Mouse (Mus musculus): ENCODE results near the gene Bpifb5. TPM values are rescaled to one million over a fixed set of nuclear protein-coding genes. Genes with fewer than 3 reads are reported as not detected.

Gene Bpifb5
- total and polyA plus RNA-seq, 3 experiments, result 0.11 TPM; not detected in 2

DNA sequence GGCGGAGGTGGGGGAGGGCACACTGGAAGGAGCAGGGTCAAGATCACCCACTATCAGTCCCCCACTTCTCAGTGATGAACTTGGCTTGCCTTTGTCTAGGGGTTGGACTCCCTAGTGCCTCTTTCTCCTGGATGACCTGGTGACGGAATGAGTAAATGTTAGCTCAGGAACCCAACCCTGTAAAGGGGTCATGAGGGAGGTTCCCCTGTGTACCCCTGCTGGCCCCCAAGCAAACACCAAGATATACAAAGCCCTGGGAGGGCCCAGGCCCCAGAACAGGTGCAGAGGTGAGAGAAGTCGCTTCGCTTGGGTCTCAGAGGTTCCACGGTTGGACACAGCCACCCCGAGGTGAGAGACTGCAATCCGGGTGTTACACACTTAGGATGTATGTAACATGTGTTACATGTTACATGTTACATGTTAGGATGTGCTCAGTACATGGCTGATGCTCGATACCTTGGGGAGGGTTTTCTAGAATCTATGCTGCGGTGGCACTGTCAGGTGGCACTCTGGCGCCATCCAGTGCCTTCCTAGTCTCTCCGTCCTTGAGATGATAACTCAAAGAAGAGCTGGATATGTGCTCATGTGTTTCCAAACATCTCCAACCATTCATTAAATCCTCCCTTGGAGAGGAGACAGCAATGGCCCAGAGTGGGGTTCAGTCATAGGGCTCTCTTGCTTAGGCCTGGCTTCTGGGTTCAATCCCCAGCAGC is 32.8 kb upstream of the Bpifb5 start, which contains the start of gene Bpifb1:
Bpifb1 (plus strand) TSS at position 273 of the 713 bp plus-strand sequence.
- ATAC-seq (ENCODE audit: extremely low read depth, insufficient number of reproducible peaks, low FRiP score, poor library complexity, severe bottlenecking), result no peak
- Histone ChIP-seq H3K27me3 (ENCODE audit: insufficient read depth, low read length) (peaks cover 9% of the 10 kb centered on the region; the same call in 1 of the 2 replicates), H3K36me3 (replicated peaks) (no peaks in the 10 kb centered on the region), H3K4me3 (ENCODE audit: low read depth, low read length) (no peak within 1 kb of the TSS), H3K9me3 (replicated peaks) (no peaks in the 10 kb centered on the region), H3K4me1 (ENCODE audit: insufficient read depth, low read depth, low read length) (no peaks in the 10 kb centered on the region)
- TF ChIP-seq GATA2 (IDR thresholded peaks at IDR 0.05; ENCODE audit: borderline replicate concordance, low read depth, low read length) (no peak), CTCF (IDR thresholded peaks at IDR 0.05; ENCODE audit: low read depth, low read length) (no peak), TAL1 (conservative IDR thresholded peaks at IDR 0.05; ENCODE audit: low read depth, low read length) (no peak), POLR2AphosphoS5 (IDR thresholded peaks at IDR 0.05; ENCODE audit: insufficient replicate concordance, low read depth, low read length) (no peak), GATA1 (IDR thresholded peaks at IDR 0.05; ENCODE audit: borderline replicate concordance, low read length) (no peak)
- no peak for DNase-seq (ENCODE audit: low spot score)

DNA sequence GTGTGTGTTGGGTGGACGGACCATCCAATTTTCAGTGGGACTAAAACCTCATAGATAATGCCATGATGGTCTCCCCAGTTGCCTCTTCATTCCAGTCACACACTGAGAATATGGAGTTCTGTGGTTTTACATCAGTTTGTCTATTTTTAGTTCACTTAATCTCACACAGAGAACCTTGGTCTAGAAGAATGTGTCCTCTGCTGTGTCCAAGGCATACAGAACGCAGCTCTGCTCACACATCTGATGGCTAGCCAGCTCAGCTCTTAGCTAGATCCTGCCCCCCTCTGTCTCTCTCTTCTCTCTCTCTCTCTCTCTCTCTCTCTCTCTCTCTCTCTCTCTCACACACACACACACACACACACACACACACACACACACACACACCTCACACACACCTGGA is 31.4 kb upstream of the Bpifb5 start:
- Histone ChIP-seq H3K4me1 (ENCODE audit: insufficient read depth, low read depth, low read length) (no peaks in the 10 kb centered on the region), H3K36me3 (replicated peaks) (no peaks in the 10 kb centered on the region), H3K4me3 (ENCODE audit: low read depth, low read length) (no peak overlapping the region), H3K9me3 (replicated peaks) (no peaks in the 10 kb centered on the region), H3K27me3 (ENCODE audit: insufficient read depth, low read length) (peaks cover 11% of the 10 kb centered on the region; the same call in 1 of the 2 replicates)
- ATAC-seq (ENCODE audit: extremely low read depth, insufficient number of reproducible peaks, low FRiP score, poor library complexity, severe bottlenecking) (no peak), DNase-seq (ENCODE audit: low spot score) (no peak)
- TF ChIP-seq CTCF (IDR thresholded peaks at IDR 0.05; ENCODE audit: low read depth, low read length) (no peak), GATA1 (IDR thresholded peaks at IDR 0.05; ENCODE audit: borderline replicate concordance, low read length) (no peak), POLR2AphosphoS5 (IDR thresholded peaks at IDR 0.05; ENCODE audit: insufficient replicate concordance, low read depth, low read length) (no peak), GATA2 (IDR thresholded peaks at IDR 0.05; ENCODE audit: borderline replicate concordance, low read depth, low read length) (no peak), TAL1 (conservative IDR thresholded peaks at IDR 0.05; ENCODE audit: low read depth, low read length) (no peak)

DNA sequence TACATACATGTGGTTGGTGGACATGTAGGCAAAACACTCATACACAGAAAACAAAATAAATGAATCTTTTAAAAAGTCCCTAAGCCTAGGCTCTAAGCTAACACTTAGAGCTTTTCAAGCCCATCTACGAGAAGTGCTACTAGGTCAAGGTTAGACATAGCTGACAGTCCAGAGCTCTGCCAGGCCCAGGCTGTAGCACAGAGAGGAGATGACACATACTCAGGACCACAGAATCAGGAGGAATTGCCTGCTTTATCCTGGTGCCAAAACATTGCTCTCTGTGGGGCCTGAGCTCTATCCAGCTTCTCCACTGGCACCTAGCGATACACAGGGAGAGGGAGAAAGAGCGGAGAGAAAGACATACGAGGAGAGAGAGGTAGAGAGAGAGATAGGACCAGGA is 30.5 kb upstream of the Bpifb5 start:
- no peaks in the 10 kb centered on the region for H3K9me3 ChIP-seq (replicated peaks)
- H3K36me3 ChIP-seq (replicated peaks), result no peaks in the 10 kb centered on the region
- ATAC-seq (ENCODE audit: extremely low read depth, insufficient number of reproducible peaks, low FRiP score, poor library complexity, severe bottlenecking), result no peak
- no peak for DNase-seq (ENCODE audit: low spot score)
- H3K4me3 ChIP-seq (ENCODE audit: low read depth, low read length), result no peak overlapping the region
- H3K4me1 ChIP-seq (ENCODE audit: insufficient read depth, low read depth, low read length), result no peaks in the 10 kb centered on the region
- peaks cover 14% of the 10 kb centered on the region; the same call in 1 of the 2 replicates for H3K27me3 ChIP-seq (ENCODE audit: insufficient read depth, low read length)
- TF ChIP-seq GATA2 (IDR thresholded peaks at IDR 0.05; ENCODE audit: borderline replicate concordance, low read depth, low read length) (no peak), POLR2AphosphoS5 (IDR thresholded peaks at IDR 0.05; ENCODE audit: insufficient replicate concordance, low read depth, low read length) (no peak), GATA1 (IDR thresholded peaks at IDR 0.05; ENCODE audit: borderline replicate concordance, low read length) (no peak), CTCF (IDR thresholded peaks at IDR 0.05; ENCODE audit: low read depth, low read length) (no peak), TAL1 (conservative IDR thresholded peaks at IDR 0.05; ENCODE audit: low read depth, low read length) (no peak)

DNA sequence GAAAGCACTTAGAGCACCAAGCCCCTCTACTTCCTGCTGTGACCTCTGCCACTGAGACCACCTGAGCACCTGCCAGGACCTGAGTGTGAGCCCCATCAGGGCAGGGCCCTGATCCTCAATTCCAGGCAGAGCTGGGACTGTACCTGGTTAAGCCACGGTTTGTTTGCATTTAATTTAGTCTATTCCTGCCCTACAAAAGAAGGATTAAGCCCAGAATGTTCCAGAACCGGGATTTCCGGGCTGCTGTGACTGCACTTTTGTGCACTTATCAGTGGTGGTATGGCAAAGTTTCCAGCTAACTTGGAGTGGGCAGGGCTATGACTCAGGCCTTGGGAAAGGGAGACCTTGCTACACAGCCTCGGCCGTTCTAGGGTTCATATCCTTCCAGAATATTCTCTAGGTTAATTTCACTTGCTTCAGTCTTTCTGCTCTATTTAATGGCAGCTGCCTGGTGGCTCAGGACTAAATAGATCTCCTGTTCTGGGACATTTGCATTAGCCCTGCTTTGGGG is 29.5 kb upstream of the Bpifb5 start:
- Histone ChIP-seq H3K36me3 (replicated peaks) (no peaks in the 10 kb centered on the region), H3K4me3 (ENCODE audit: low read depth, low read length) (no peak overlapping the region), H3K27me3 (ENCODE audit: insufficient read depth, low read length) (peaks cover 15% of the 10 kb centered on the region; the same call in 1 of the 2 replicates), H3K4me1 (ENCODE audit: insufficient read depth, low read depth, low read length) (no peaks in the 10 kb centered on the region), H3K9me3 (replicated peaks) (no peaks in the 10 kb centered on the region)
- ATAC-seq (ENCODE audit: extremely low read depth, insufficient number of reproducible peaks, low FRiP score, poor library complexity, severe bottlenecking) (no peak), DNase-seq (ENCODE audit: low spot score) (no peak)
- TF ChIP-seq CTCF (IDR thresholded peaks at IDR 0.05; ENCODE audit: low read depth, low read length) (no peak), TAL1 (conservative IDR thresholded peaks at IDR 0.05; ENCODE audit: low read depth, low read length) (no peak), POLR2AphosphoS5 (IDR thresholded peaks at IDR 0.05; ENCODE audit: insufficient replicate concordance, low read depth, low read length) (no peak), GATA2 (IDR thresholded peaks at IDR 0.05; ENCODE audit: borderline replicate concordance, low read depth, low read length) (no peak)

DNA sequence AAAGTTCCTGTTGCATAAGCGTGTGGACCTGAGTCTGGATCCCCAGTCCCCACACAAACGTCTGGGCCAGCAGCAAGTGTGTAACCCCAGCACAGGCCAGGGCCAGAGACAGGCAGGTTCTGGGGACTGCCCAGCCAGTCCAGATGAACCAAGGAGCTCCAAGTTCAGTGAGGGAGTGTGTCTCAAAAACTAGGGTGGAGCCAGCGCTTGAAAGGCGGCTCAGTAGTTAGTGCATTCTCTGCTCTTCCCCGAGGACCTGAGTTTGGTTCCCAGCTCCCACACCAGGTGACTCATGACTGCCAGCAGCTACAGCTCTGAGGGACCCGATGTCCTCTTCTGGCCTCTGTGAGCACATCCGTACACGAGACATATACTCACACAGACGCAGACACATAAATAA is 26.5 kb upstream of the Bpifb5 start:
- TF ChIP-seq POLR2AphosphoS5 (IDR thresholded peaks at IDR 0.05; ENCODE audit: insufficient replicate concordance, low read depth, low read length), result no peak
- TF ChIP-seq TAL1 (conservative IDR thresholded peaks at IDR 0.05; ENCODE audit: low read depth, low read length), result no peak
- TF ChIP-seq GATA1 (IDR thresholded peaks at IDR 0.05; ENCODE audit: borderline replicate concordance, low read length), result no peak
- no peak for TF ChIP-seq CTCF (IDR thresholded peaks at IDR 0.05; ENCODE audit: low read depth, low read length)
- TF ChIP-seq GATA2 (IDR thresholded peaks at IDR 0.05; ENCODE audit: borderline replicate concordance, low read depth, low read length), result no peak
- no peak for ATAC-seq (ENCODE audit: extremely low read depth, insufficient number of reproducible peaks, low FRiP score, poor library complexity, severe bottlenecking)
- no peak for DNase-seq (ENCODE audit: low spot score)
- Histone ChIP-seq H3K4me3 (ENCODE audit: low read depth, low read length) (no peak overlapping the region), H3K4me1 (ENCODE audit: insufficient read depth, low read depth, low read length) (no peaks in the 10 kb centered on the region), H3K36me3 (replicated peaks) (no peaks in the 10 kb centered on the region), H3K27me3 (ENCODE audit: insufficient read depth, low read length) (peaks cover 12% of the 10 kb centered on the region), H3K9me3 (replicated peaks) (no peaks in the 10 kb centered on the region)

DNA sequence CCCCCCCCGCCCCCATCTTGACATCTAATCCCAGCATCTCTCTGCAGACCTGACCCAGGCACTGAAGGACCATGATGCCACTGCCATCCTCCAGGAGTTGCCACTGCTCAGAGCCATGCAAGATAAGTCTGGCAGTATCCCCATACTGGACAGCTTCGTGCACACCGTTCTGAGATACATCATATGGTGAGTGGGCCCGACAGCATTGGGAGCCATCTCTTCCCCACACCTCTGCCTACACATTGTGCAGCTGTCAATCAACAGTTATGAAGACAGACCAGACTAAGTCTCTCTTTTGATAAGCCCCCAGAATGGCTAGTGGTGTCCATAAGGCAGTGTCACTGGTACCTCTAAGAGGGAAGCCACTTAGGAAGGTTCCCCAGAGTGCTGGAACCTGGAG is 18.9 kb upstream of the Bpifb5 start:
- H3K27me3 ChIP-seq (ENCODE audit: insufficient read depth, low read length), result peaks cover 3% of the 10 kb centered on the region
- ATAC-seq (ENCODE audit: extremely low read depth, insufficient number of reproducible peaks, low FRiP score, poor library complexity, severe bottlenecking) (no peak), DNase-seq (ENCODE audit: low spot score) (no peak)
- H3K36me3 ChIP-seq (replicated peaks), result no peaks in the 10 kb centered on the region
- no peaks in the 10 kb centered on the region for H3K9me3 ChIP-seq (replicated peaks)
- H3K4me3 ChIP-seq (ENCODE audit: low read depth, low read length), result no peak overlapping the region
- TF ChIP-seq POLR2AphosphoS5 (IDR thresholded peaks at IDR 0.05; ENCODE audit: insufficient replicate concordance, low read depth, low read length) (no peak), TAL1 (conservative IDR thresholded peaks at IDR 0.05; ENCODE audit: low read depth, low read length) (no peak), GATA2 (IDR thresholded peaks at IDR 0.05; ENCODE audit: borderline replicate concordance, low read depth, low read length) (no peak), CTCF (IDR thresholded peaks at IDR 0.05; ENCODE audit: low read depth, low read length) (no peak), GATA1 (IDR thresholded peaks at IDR 0.05; ENCODE audit: borderline replicate concordance, low read length) (no peak)
- H3K4me1 ChIP-seq (ENCODE audit: insufficient read depth, low read depth, low read length), result no peaks in the 10 kb centered on the region
